Mouse (Mus musculus) ES-CJ7 (cell line): ENCODE data around the gene Shcbp1l.
A peak's percentile ranks its signal among the peaks of the same experiment; 100 is the strongest.

ENCODE experiments used
- DNase-seq: peaks from one replicate; pipeline ENCODE4 v3.0.0; 2011; ENCODE audit warnings: low read depth, low spot score

The Shcbp1l gene

GRCm38 (mm10) chr1:153486767-153487499 is 62.0 kb downstream of the Shcbp1l start:
- DNase-seq = peak; percentile 78

GRCm38 (mm10) chr1:153487500-153487879 is 62.5 kb downstream of the Shcbp1l start, which contains the start of gene Dhx9:
Dhx9 (minus strand) TSS chr1:153487660.
- DNase-seq = peak; percentile 97

GRCm38 (mm10) chr1:153489132-153489531 is 64.2 kb downstream of the Shcbp1l start:
- peak; percentile 75 for DNase-seq

- DNase-seq = peak; percentile 66
Observed at GRCm38 (mm10) chr1:153489540-153489939, 64.6 kb downstream of the Shcbp1l start.

GRCm38 (mm10) chr1:153489963-153490362 is 65.0 kb downstream of the Shcbp1l start:
- DNase-seq = no peak

- DNase-seq = no peak
Observed at GRCm38 (mm10) chr1:153491345-153491744, 66.4 kb downstream of the Shcbp1l start.

GRCm38 (mm10) chr1:153491822-153492221 is 66.9 kb downstream of the Shcbp1l start:
- DNase-seq = no peak

- DNase-seq = peak; percentile 88
Observed at GRCm38 (mm10) chr1:153493338-153493737, 68.4 kb downstream of the Shcbp1l start.

GRCm38 (mm10) chr1:153493931-153494330 is 69.0 kb downstream of the Shcbp1l start:
- DNase-seq = peak; percentile 82

GRCm38 (mm10) chr1:153496030-153496429 is 71.1 kb downstream of the Shcbp1l start:
- DNase-seq = no peak

GRCm38 (mm10) chr1:153500030-153500429 is 75.1 kb downstream of the Shcbp1l start:
- peak; percentile 81 for DNase-seq

- DNase-seq = peak; percentile 75
Observed at GRCm38 (mm10) chr1:153501644-153502321, 76.8 kb downstream of the Shcbp1l start.
